Mouse (Mus musculus): ENCODE measurements around the gene Slc1a3. TPM values are rescaled to one million over a fixed set of nuclear protein-coding genes. Genes with fewer than 3 reads are reported as not detected.
"Not testable (repeated sequence)": the region's sequence is repeated elsewhere in the genome, so short reads cannot be mapped to it uniquely, and the experiment has no call there.

Slc1a3 gene
- total RNA-seq, 2 experiments from 2014 or later: 1.2 to 3.5 TPM

DNA sequence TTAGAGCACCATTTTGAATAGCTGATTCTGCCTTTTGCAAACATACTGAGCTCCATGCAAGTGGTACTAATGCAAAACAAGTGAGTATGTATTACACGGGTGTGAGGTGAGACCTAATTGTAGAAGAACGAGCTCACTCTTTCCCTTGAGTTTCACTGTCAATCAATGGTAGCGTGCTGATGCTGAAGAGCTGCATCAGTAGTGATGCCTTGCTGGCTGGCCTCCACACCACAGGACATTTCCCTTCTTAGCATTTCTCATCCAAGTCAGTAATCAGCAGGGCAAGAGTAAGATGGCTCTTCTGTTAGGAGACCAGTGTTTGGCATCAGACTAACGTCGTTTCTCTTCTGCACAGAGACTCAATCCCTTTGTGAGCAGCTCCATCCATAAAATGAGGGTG, 4.0 kb downstream of the Slc1a3 start:
- DNase-seq: no peak

DNA sequence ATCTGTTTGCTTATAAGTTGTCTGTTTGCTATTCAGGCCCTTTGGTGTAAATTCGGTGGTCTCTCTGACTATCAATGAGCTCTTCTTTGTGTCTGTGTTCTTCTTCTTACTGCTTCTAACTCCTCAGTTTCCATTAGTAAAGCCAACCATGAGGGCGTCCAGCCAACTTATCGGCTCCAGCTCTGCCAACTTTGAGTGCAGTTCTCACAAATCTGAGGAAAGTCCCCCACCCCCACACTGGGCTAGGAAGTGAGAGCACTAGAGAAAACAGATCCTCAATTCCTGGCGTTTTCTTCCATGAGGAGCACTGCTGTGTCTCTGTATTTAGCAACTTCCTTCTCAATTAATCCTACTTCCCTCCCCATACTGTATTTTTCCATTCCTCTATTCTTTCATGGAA, 4.4 kb downstream of the Slc1a3 start:
- DNase-seq: no peak

DNA sequence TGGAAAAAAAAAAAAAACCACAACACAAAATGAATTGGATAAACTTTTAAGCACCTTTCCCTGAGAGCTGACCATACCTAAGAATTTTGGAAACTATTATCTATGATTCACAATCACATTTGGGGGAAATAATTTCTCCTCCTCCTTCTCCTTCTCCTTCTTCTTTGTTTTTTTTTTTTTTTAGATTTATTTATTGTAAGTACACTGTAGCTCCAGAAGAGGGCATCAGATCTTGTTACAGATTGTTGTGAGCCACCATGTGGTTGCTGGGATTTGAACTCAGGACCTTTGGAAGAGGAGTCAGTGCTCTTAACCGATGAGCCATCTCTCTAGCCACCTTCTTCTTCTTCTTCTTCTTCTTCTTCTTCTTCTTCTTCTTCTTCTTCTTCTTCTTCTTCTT, 5.0 kb downstream of the Slc1a3 start:
- not testable (repeated sequence) for DNase-seq

DNA sequence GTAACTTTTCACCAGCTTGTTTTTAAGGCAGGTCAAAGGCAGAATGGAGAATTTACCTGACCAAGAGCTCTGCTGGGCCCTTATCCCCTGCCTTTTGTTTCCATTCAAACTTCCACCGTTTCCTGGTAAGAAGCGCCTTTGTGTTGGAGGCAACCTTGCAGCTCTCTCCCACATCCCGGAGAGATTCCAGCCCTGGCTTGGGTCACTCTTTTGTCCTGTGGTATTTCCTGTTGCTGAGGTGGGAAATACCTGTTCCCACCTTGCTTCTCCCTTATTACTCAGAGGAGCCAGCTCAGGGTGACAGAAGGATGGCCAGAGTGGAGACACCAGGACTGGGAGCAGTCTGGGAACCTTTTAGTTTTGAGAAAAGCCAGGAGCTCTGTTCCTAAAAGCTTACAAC, 12.6 kb downstream of the Slc1a3 start:
- no peak for DNase-seq

DNA sequence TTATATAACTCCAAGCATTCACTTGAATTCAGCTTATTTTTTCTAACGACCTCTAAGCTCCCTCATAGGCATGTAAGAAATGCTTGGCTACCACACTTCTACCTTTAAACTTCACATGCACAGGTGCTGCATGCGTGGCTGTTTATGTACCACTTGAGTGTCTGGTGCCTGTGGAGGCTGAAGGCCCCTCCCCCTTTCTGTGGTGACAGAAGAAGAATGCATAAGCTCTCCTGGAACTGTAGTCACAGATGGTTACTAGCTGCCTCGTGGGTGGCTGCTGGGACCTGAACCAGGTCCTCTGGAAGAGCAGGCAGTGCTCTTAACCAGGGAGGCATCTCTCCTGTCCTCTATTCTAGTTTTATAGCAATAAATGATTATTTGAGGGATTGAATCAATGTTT, 13.1 kb downstream of the Slc1a3 start:
- no peak for DNase-seq

DNA sequence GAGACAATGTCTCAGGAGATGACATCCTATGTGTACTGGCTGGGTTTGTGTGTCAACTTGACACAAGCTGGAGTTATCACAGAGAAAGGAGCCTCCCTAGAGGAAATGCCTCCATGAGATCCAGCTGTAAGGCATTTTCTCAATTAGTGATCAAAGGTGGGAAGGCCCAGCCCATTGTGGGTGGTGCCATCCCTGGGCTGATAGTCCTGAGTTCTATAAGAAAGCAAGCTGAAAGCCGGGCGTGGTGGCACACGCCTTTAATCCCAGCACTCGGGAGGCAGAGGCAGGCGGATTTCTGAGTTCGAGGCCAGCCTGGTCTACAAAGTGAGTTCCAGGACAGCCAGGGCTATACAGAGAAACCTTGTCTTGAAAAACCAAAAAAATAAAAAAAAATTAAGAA, 20.4 kb downstream of the Slc1a3 start:
- DNase-seq: not testable (repeated sequence)

DNA sequence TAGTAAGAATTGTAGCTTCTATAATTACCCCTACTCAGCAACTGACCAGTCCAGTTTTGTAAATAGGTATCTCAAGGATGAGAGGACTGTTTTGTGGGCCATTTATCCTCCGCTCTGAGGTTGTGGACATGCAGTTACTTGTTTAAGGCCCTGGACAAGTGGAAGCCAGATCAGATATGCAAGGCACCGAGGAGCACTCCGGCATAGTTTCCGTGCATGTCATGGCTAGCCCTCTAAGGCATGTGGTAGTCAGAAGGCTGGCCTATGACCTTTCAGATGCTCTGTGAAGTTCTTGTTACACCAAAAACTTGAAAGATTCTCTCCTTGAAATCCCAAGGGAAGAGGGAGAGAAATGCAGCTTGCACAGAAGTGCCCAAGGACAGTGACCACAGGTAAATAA, 23.7 kb downstream of the Slc1a3 start:
- no peak for DNase-seq

DNA sequence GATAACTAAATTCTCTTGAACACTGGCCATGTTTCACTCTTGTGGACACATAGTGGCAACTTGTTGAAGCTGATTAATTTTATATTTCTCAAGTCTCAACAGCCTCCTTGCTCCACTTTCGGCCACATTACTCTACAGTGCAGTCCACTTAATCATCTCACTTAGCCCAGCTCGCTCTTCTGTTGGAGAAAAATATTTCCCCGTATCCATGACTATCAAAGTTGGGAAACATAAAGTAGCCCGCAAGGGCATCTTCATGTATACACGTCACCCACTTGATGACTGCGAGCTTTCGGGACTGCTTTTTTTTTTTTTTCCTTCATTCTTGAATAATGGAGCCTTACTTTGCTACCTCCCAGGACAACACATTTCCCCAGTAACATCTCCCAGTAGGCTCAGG, 25.1 kb downstream of the Slc1a3 start:
- DNase-seq: no peak

DNA sequence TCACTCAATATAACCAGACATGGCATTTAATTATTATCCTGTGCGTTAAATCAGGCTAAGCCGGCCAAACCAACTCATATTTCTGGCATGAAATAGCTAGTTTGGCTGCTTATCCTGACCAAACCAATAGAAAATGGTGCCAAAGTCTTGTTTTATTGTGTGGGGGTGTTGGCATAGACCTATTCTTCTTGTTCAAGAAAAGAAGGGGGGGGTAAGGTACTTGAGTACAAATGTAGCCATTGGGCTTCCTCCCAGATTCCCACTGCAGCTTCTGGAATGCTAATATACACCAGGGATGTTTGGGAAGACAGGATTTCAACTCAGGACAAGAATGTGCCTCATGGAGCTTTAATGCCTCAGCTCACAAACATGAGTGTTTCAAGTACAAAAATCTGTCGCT, 26.3 kb downstream of the Slc1a3 start:
- DNase-seq: no peak

DNA sequence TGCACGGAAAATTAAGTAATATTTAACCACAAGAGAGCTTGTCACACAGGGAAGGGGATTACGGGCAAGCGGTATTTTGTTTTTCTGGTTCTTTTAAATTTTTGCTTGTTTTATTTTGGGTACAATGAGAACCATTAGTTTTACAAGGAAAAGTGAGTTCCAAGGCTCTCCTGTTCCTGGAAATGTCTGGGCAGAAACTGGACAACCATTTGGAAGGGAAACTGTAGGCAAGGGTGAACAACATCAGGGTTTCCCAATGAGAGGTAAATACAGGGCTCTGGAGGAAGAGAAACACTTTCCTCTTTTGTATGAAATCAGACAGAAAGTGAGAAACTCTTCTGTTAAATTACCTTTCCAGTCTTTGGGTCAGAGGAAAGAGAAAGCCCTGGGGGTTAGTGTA, 27.7 kb downstream of the Slc1a3 start:
- no peak for DNase-seq

DNA sequence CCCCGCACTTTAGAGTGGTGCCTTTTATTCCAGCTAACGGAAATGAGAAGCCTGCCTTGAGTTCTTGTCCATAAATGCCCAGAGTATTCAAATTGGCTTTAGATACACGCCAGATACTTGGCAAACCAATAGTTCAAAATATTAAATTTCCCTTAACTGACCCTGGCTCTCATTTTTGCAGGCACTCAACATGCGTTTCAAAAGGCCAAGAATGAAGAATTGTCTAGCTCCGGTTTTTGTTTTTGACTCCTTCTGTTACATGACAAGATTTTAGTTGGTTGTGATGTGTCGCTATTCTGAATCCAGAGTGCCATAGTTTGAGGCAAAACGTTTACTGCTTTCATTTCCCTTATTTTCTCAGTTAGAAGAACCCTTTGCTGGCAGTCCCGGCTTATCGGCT, 28.1 kb downstream of the Slc1a3 start:
- no peak for DNase-seq

DNA sequence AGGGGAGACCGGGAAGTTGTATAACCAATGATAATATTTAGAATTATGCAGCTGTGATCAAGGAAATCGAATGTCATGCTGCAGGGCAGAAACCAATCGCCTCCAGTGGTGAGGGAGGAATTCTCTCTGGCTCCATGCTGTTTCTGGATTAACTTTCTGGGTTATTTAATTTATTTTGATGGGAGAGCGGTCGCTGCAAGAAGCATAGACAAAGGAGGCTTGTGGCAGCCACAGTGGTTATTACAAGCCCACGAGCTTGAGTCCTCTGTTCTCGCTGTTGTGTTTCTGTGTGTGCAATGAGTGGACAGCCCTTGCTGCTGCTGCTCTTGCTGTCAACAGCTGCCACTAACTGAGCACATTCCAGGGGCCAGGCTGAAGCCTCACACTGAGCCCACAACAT, 28.6 kb downstream of the Slc1a3 start:
- DNase-seq: no peak

DNA sequence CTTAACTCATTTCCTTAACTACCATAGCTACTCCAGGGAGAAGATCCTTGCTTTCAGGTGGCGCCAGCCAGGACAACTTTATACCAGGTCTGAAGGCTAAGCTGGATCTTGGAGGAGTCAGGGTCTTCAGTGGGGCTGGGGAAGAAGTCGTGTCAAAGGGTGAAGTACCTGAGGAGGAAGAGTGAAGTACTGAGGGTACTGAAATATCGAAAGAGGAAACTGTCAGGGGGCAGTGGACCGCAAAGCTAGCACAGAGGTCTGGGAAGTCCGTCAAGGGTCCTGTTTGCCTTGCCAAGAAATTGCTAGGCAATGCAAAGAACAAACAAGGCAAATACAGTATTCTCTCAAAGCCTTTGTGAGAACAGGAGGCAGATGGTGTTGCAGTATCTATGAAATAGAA, 29.6 kb downstream of the Slc1a3 start:
- no peak for DNase-seq

DNA sequence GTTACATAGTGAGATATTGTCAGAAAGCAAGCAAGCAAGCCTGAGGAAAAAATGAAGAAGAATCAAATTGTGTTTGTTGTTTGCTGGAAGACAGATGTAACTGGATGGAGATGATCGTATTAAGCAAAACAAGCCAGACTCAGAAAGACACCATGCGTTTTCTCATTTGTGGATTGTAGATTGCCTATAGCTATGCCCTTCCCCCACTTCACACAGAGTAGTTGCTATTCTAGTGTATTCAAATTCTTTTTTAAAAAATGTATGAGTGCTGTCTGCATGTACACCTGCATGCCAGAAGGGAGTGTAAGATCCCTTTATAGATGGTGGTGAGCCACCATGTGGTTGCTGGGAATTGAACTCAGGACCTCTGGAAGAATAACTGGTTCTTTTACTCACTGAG, 33.6 kb downstream of the Slc1a3 start:
- DNase-seq: no peak

DNA sequence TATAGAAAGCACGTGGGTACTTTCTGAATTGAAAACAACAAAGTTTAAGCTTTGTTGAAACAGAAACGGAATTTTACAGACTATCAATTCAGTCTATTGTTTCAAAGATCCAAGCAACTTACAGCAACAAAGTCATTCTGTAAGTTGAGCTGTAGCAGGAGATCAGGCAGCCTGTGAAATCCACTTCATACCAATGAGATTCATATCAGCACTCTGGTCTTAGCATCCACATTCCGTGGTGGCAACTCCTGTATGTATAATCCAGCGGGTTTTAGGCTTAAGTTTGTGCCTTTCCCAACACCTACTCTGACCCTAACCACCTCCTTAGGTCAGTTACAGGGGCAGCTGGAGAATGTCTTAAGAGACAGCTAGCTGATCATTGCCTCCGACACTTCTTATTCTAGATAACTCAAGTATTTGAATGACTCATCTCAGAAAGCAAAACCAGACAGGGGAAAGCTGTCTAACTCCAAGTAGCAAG, 34.3 kb downstream of the Slc1a3 start:
- DNase-seq: peak; percentile 33 to 49

DNA sequence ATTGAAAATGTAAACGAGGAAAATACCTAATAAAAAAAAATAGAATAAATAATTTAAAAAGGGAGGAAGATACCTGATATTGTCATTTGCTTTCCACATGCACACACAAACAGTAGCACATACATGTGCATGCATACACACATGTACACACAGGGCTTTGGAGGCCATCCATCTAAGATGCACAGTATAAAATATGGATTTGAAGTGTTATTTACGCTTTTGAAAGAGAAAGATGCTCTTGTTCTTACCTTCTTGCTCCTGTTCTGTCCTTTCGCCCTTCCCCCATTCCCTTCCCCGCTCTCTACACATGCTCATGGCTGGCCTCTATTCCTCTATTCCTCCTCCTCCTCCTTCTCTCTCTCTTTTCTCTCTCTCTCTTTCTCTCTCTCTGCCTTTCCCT, 34.9 kb downstream of the Slc1a3 start:
- DNase-seq: no peak

DNA sequence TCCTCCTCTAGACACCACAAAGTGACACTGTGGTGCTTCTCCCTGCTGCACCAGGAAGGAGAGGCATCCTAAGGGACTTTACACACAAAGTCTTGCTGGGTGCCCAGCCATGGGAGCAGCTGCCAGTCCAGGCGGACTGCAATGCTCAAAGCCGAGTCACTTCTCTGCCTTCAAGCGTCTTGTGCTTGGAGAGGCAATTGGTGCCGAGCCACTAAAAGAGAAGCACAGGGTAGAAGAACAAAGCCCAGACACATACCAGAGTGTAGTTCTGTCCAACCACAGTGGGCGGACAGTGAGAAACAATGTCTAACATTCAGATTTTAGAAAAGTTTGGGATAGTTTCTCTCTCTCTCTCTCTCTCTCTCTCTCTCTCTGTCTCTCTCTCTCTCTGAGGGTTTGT, 38.0 kb downstream of the Slc1a3 start:
- peak in 1 of 2 experiments; percentile 21 for DNase-seq

DNA sequence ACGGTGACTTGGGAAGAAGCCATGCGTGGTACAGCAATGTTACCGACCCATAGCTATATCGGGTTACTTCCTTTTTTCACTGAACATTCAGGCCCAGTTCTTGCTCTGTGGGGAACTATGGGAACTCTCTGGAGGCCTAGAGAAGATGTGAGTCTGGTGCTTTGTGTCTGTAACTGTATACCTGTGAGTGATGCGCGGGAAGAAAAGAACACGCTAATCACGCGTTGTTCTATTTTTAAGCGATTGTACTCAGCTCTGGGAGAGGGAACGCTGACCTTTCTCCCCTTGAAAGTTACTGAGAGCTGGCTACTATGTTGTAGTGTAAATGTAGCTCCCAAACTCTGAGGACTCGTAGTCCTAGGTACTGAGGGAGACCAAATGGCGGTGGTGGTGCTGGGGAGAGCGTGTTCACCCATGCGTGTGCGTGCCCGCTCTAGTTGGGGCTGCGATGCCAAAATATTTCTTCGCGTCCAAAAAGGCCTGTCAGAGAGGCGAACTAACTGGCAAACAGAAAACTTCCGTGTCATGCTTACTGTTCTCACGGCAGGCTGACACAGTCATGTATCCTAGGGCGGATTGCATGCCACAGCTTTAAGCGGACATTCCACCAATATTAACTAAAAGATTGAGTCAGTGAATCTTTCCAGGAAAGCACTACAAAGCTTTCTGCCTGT, 42.6 kb downstream of the Slc1a3 start:
- peak; percentile 39 to 47 for DNase-seq

DNA sequence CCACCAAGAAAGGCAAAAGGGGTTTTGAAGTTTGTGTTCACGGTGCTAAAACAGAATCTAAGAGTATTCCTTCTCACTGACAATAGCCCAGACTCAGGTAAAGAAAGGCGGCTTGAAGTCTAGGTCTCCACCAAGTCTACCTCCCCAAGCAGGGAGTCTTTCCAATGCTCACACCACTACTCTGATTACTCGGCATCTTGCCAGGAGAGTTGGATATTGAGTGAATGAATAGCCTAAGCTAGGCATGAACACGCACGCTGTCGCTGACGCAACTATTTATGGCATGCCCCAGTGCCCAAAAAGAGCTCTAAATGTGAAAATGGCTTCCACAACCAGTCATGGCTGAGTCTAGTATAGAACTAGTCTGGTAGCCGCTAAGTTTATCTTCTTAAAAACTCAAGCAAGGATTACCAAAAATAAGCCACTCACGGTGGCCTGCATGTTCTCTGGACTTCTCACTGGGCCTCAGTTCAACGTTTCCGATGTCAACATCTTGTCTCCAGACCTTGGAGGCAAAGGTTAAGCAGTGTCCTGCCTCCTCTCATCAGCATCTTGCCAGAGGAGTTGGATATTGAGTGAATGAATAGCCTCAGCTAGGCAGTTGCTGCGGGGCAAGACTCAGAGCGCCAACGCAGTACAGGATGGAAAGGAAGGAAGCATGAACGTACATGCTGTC, 44.8 kb downstream of the Slc1a3 start:
- peak in 1 of 2 experiments; percentile 25 for DNase-seq

DNA sequence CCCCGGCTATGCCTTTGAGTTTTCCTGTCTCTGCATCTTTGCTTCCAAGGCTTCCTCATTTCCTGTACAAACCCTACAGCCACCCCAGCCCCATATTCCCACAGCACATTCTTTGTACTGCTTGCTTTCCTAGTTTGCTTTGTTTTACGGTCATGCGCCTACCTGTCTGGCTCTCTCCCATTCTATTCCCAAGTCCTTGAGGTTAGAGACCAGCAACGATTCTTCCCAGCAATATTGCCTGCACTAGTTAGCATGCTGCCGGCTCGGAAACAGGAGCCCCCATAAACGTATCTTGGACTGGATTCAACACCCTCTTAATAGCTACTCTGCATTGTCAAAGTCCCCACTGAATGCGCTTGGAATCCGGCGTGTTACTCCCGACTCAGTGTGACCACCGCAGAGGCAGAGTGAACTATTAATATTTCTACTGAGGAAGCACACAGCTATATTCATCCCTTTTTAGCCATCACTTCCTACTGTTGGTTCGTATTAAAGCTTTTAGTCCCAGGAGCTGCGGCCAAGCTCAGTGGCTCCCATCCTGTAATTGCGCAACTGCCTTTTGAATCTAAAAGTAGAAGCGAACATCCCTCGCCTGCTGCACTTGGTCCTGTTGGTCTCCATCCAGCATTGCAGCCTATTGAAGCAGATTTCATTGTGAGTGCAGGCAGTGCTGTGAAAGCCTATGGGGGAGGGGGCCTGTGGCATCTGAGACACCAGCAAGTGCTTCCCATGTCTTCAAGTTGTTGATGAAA, 47.0 kb downstream of the Slc1a3 start:
- peak; percentile 87 to 91 for DNase-seq

DNA sequence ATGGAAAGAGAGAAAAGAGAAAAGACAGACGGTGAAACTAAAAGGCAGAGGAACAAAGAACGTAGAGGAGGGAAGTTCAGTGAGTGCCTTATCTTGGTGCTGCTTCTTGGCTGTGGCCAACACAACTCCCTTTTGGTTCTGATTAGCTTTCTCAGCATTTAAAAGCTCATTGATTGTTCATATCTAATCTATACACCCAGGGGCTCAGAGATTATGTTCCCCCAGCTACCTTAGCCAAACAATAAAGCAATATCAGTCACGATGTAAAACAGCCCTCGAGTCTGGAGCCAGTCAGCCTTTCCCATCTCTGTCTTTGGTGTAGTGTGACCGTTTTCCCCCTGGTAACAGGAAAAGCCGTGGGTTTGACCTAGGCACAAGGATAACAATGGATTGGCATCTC, 48.7 kb downstream of the Slc1a3 start:
- no peak for DNase-seq

DNA sequence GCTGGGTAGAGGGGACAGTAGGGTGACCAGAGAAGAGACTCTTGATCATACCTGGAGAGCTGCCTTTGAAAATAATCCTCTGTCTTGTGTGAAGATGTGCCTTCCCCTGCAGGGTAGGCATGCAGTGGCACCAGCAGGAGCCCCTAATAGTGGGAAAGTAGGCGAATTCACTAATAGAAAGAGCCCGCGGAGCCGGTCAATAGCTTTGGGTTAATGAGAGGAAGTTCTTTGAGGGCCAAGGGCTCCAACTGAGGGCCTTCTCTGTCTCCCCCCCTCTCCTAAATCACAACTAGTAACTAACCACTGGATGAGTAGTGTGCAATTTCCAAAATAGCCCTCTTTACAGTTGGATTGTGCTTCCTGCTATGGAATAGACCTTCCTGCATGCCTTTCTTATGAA, 50.6 kb downstream of the Slc1a3 start:
- DNase-seq: no peak

DNA sequence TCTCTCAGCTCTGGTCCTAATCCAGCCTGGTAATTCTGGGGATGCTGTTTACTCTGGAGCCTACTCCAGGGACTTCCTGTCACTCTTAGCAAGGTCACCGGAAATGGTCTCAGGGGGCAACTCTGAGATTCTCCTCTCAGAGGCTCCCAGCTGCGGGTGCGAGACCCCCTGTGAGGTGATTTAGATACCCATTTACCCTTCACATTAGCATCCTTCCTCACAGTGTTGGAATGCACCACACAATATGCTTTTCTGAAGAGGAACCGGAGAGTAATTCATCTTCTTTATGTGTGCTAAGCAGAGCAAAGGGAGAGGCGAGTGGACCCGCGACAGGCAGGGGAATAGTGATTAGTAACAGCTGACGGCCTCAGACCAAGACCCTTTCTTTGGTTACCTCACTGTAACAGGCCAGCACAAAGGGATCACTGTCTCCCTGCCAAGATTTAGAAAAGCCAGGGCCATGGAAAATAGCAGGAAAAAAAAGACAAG, 51.0 kb downstream of the Slc1a3 start:
- DNase-seq: no peak

Measured in heart, adult 18-20 months (tissue).